Mouse (Mus musculus) stomach, postnatal 0 days (tissue): ENCODE measurements at regions not wholly inside any gene's neighbourhood (a gene's known extent, or its start where the extent isn't known, plus 50 kb on each side); places are given as distances from the start of the nearest gene placed in this dataset.

ENCODE experiments used
- ATAC-seq: fragments of 200-750 bp; cut with Nextera tagmentation; 2 replicates; pipeline ENCODE4 v1.8.0; 2017; ENCODE audit not compliant: low FRiP score, low TSS enrichment
- DNase-seq: peaks from one replicate; pipeline ENCODE4 v3.0.0-alpha.2; 2016; ENCODE audit warnings: low spot score
- H3K27ac ChIP-seq: fragments of 300-500 bp; sonication (generic); replicated peaks from 2 replicates; pipeline ENCODE4 v1.5.1; 2014; ENCODE audit warnings: mild to moderate bottlenecking, control low read depth
- H3K27me3 ChIP-seq: fragments of 300-500 bp; sonication (generic); 2 replicates; pipeline ENCODE4 v1.6.1; 2014; ENCODE audit warnings: low read length; ENCODE audit not compliant: control insufficient read depth, insufficient read depth
- H3K36me3 ChIP-seq: fragments of 300-500 bp; sonication (generic); 2 replicates; pipeline ENCODE4 v1.6.1; 2014; ENCODE audit warnings: low read length, mixed read lengths; ENCODE audit not compliant: control insufficient read depth, insufficient read depth
- H3K4me1 ChIP-seq: fragments of 300-500 bp; sonication (generic); replicated peaks from 2 replicates; pipeline ENCODE4 v1.6.1; 2014; ENCODE audit warnings: antibody characterized with exemption; ENCODE audit not compliant: control insufficient read depth, insufficient read depth
- H3K4me2 ChIP-seq: fragments of 300-500 bp; sonication (generic); replicated peaks from 2 replicates; pipeline ENCODE4 v1.6.1; 2014; ENCODE audit warnings: low read depth, mild to moderate bottlenecking, control low read depth, moderate library complexity
- H3K4me3 ChIP-seq: fragments of 300-500 bp; sonication (generic); 2 replicates; pipeline ENCODE4 v1.5.1; 2014; ENCODE audit warnings: low read depth, low read length, control low read depth
- H3K9ac ChIP-seq: fragments of 300-500 bp; sonication (generic); 2 replicates; pipeline ENCODE4 v1.6.1; 2014; ENCODE audit warnings: mild to moderate bottlenecking, low read length, control low read depth, mixed read lengths
- H3K9me3 ChIP-seq: fragments of 300-500 bp; sonication (generic); 2 replicates; pipeline ENCODE4 v1.6.1; 2016; ENCODE audit warnings: low read length; ENCODE audit not compliant: control insufficient read depth
- CTCF ChIP-seq: IDR thresholded peaks from 2 replicates; pipeline ENCODE4 v1.5.1; 2016; ENCODE audit warnings: antibody characterized with exemption, low read depth, mild to moderate bottlenecking, moderate library complexity
- EP300 ChIP-seq: optimal IDR thresholded peaks from 2 replicates; pipeline ENCODE3; 2016; ENCODE audit warnings: antibody characterized with exemption
- WGBS: fragments of 180-500 bp; shearing (Covaris S2); extraction: QIAGEN DNeasy Blood & Tissue Kit; methylation state at CpG from one replicate; pipeline ENCODE4 v1.1.7; 2014; 5-methylcytosine and 5-hydroxymethylcytosine counted together

DNA sequence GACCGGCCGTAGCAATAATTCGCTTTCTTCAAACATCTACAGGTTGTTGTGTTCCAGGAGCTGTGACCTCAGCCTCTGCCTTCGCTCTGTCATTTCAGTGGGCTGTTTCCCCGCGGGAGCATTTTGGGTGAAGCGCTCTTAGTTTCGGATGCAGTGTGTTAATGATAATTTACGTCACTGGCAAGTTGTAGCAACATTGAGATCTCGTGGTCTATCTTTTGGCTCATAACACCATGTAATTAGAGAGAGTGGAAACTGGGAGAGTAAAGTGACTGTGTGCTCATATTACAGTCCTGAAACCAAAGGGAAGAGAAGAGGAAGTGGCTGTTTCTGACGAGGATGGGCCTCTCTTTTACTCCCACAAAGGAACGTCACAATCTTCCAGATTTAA lies 171.4 kb upstream of the Map3k1 start:
- no peaks in the 10 kb centered on the region for H3K36me3 ChIP-seq
- H3K4me2 ChIP-seq = no peak overlapping the region
- no peak overlapping the region for H3K27ac ChIP-seq
- no peaks in the 10 kb centered on the region for H3K27me3 ChIP-seq
- H3K9ac ChIP-seq = no peak overlapping the region
- ATAC-seq (no peak), DNase-seq (no peak)
- H3K4me1 ChIP-seq = no peaks in the 10 kb centered on the region
- H3K4me3 ChIP-seq = no peak overlapping the region
- TF ChIP-seq CTCF (no peak), EP300 (no peak)
- H3K9me3 ChIP-seq = no peaks in the 10 kb centered on the region
- 65% methylated on average over 12 of the region's 12 CpGs for WGBS

GRCm38 (mm10) chr13:111981103-111981502 lies 172.3 kb upstream of the Map3k1 start:
- no peak overlapping the region for H3K27ac ChIP-seq
- H3K27me3 ChIP-seq = no peaks in the 10 kb centered on the region
- no peaks in the 10 kb centered on the region for H3K9me3 ChIP-seq
- no peaks in the 10 kb centered on the region for H3K36me3 ChIP-seq
- no peak for ATAC-seq
- no peak overlapping the region for H3K4me3 ChIP-seq
- no peaks in the 10 kb centered on the region for H3K4me1 ChIP-seq
- no peak overlapping the region for H3K9ac ChIP-seq
- no peak overlapping the region for H3K4me2 ChIP-seq
- TF ChIP-seq CTCF = no peak
- no peak for TF ChIP-seq EP300
- 95% methylated on average over 2 of the region's 2 CpGs for WGBS
- DNase-seq = no peak

GRCm38 (mm10) chr13:111982796-111983460 lies 174.1 kb upstream of the Map3k1 start:
- Histone ChIP-seq H3K9me3 (no peaks in the 10 kb centered on the region), H3K36me3 (no peaks in the 10 kb centered on the region), H3K27me3 (no peaks in the 10 kb centered on the region), H3K4me1 (no peaks in the 10 kb centered on the region), H3K4me2 (no peak overlapping the region), H3K9ac (no peak overlapping the region), H3K4me3 (no peak overlapping the region), H3K27ac (no peak overlapping the region; the same call in 1 of the 2 replicates)
- TF ChIP-seq CTCF = no peak
- no peak for TF ChIP-seq EP300
- ATAC-seq (0 out of 2 replicates have a peak, but pooled peaks have one; percentile 25), DNase-seq (no peak)
- 59% methylated on average over 6 of the region's 6 CpGs for WGBS

- WGBS = 39% methylated on average over 10 of the region's 10 CpGs
- no peaks in the 10 kb centered on the region for H3K36me3 ChIP-seq
- H3K4me3 ChIP-seq = no peak overlapping the region
- no peak overlapping the region for H3K9ac ChIP-seq
- H3K27ac ChIP-seq = no peak overlapping the region
- peak; percentile 45 for DNase-seq
- H3K27me3 ChIP-seq = no peaks in the 10 kb centered on the region
- no peaks in the 10 kb centered on the region for H3K9me3 ChIP-seq
- no peak overlapping the region for H3K4me2 ChIP-seq
- H3K4me1 ChIP-seq = no peaks in the 10 kb centered on the region
- ATAC-seq = peak; percentile 77
- TF ChIP-seq CTCF (no peak), EP300 (no peak)
These were observed 175.3 kb upstream of the Map3k1 start for GRCm38 (mm10) chr13:111984081-111984574.

DNA sequence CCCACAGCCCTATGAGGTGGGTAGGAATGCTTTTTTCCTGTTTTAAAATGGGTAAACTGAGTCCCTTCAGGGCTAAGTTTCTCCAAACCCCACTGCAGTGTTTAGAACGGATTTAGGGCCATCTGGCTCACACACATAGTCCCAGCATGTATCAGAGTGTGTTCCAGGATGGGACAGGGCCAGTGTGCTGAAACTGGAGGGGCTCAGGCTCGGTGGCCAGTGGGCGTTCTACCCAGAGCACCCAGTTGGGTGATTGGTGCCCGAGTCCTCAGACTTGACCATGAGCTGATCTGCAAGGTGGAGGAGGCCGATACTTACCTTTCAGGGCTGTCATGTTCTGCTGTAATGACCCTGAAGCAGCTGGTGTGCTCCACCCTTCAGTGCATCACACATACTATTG lies 176.6 kb upstream of the Map3k1 start:
- Histone ChIP-seq H3K9me3 (no peaks in the 10 kb centered on the region), H3K27me3 (no peaks in the 10 kb centered on the region), H3K4me3 (no peak overlapping the region), H3K9ac (no peak overlapping the region), H3K27ac (no peak overlapping the region), H3K4me2 (no peak overlapping the region), H3K4me1 (no peaks in the 10 kb centered on the region), H3K36me3 (no peaks in the 10 kb centered on the region)
- WGBS = 90% methylated on average over 5 of the region's 5 CpGs
- TF ChIP-seq EP300 (no peak), CTCF (no peak)
- DNase-seq (no peak), ATAC-seq (no peak)

DNA sequence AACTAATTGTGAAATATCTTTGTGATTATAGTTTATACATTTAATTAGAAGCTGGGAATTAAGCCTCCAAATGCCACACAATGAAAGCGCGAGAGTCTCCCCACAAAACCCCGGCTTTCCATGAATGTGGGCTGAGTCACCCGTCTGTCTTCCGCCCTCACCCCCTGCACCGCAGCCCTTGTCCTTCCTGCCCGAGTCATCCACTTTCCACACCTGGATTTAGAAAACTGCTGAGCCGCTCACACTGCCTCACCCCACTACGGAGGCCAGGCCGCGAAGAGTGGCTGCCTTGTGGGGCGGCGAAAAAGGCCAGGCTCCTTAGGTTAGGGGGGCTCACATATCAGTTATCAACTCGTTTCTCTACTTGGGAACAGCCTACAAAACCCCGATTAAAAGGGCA lies 177.9 kb upstream of the Map3k1 start:
- Histone ChIP-seq H3K4me2 (no peak overlapping the region), H3K9ac (no peak overlapping the region), H3K36me3 (no peaks in the 10 kb centered on the region), H3K9me3 (no peaks in the 10 kb centered on the region), H3K4me1 (no peaks in the 10 kb centered on the region), H3K27me3 (no peaks in the 10 kb centered on the region), H3K4me3 (no peak overlapping the region), H3K27ac (no peak overlapping the region)
- DNase-seq (no peak), ATAC-seq (no peak)
- TF ChIP-seq CTCF = no peak
- TF ChIP-seq EP300 = no peak
- 73% methylated on average over 15 of the region's 15 CpGs for WGBS
